30 mouse cellular contexts compared by ENCODE assay signal in genomic region chr11:75438804-75439203, GRCm38 (mm10). TPM values are rescaled to one million over a fixed set of nuclear protein-coding genes. Genes with fewer than 3 reads are reported as not detected.
DNase-seq lines count a peak whose midpoint lies in the region; ATAC-seq lines count a peak whose summit lies in the region.
"Had no signal": no experiment of that assay in that cellular context is flagged by ENCODE, and none has a peak within 500 bp of the region (broad histone marks: within the 10 kb centered on the region; RNA-seq: fewer than 3 reads in every experiment).

No protein-coding gene starts in this region.

- 0 out of 2 replicates have a peak, but pooled peaks have one; percentile 3 for ATAC-seq in liver, embryonic 15.5 days (ENCODE audit: insufficient read depth)
- ATAC-seq: forebrain, embryonic 13.5 days; inflammation-experienced regulatory T-cells, adult 6 months; midbrain, embryonic 15.5 days; Patski had no signal

- peak overlapping the region; percentile 35 for H3K9ac ChIP-seq in liver, embryonic 15.5 days
- H3K9ac ChIP-seq: embryonic facial prominence, embryonic 12.5 days; forebrain, embryonic 13.5 days; hindbrain, embryonic 14.5 days; limb, embryonic 13.5 days; lung, embryonic 15.5 days; midbrain, embryonic 15.5 days; neural tube, embryonic 13.5 days had no signal

- peak overlapping the region; percentile 10; the same call in 1 of the 2 replicates for H3K4me2 ChIP-seq in liver, embryonic 15.5 days
- H3K4me2 ChIP-seq: embryonic facial prominence, embryonic 12.5 days; forebrain, embryonic 13.5 days; hindbrain, embryonic 14.5 days; limb, embryonic 13.5 days; lung, embryonic 15.5 days; midbrain, embryonic 15.5 days; neural tube, embryonic 13.5 days had no signal

- 0 out of 2 replicates have a peak, but pooled peaks cover 4% of the 10 kb centered on the region for H3K9me3 ChIP-seq in liver, embryonic 15.5 days (replicated peaks)
- H3K9me3 ChIP-seq: lung, embryonic 15.5 days; midbrain, embryonic 15.5 days had no signal

- no peaks in the 10 kb centered on the region for H3K27me3 ChIP-seq in liver, embryonic 15.5 days
- H3K27me3 ChIP-seq: CH12.LX; embryonic facial prominence, embryonic 12.5 days; forebrain, embryonic 13.5 days; limb, embryonic 13.5 days; lung, embryonic 15.5 days; midbrain, embryonic 15.5 days; neural tube, embryonic 13.5 days; Patski had no signal

- WGBS in liver, embryonic 15.5 days (ENCODE audit: insufficient replicate concordance) = 73% methylated on average over 3 of the region's 3 CpGs

- H3K4me1 ChIP-seq in liver, embryonic 15.5 days (replicated peaks) = peaks cover 22% of the 10 kb centered on the region
- H3K4me1 ChIP-seq: embryonic facial prominence, embryonic 12.5 days; limb, embryonic 13.5 days; lung, embryonic 15.5 days; midbrain, embryonic 15.5 days; neural tube, embryonic 13.5 days had no signal

- H3K36me3 ChIP-seq in liver, embryonic 15.5 days (replicated peaks) = peaks cover 65% of the 10 kb centered on the region
- H3K36me3 ChIP-seq: lung, embryonic 15.5 days had no signal

- H3K4me3 ChIP-seq in liver, embryonic 15.5 days (replicated peaks) = peak overlapping the region; percentile 43
- H3K4me3 ChIP-seq: embryonic facial prominence, embryonic 12.5 days; forebrain, embryonic 13.5 days; limb, embryonic 13.5 days; lung, embryonic 15.5 days; megakaryocyte, embryonic 14.5 days; midbrain, embryonic 15.5 days; myocyte; neural tube, embryonic 13.5 days had no signal

- peak overlapping the region; percentile 74 for H3K27ac ChIP-seq in liver, embryonic 15.5 days (replicated peaks)
- H3K27ac ChIP-seq: embryonic facial prominence, embryonic 12.5 days; forebrain, embryonic 13.5 days; heart, embryonic 10.5 days; hindbrain, embryonic 14.5 days; limb, embryonic 13.5 days; lung, embryonic 15.5 days; midbrain, embryonic 15.5 days; neural tube, embryonic 13.5 days had no signal

- peak; percentile 45 for DNase-seq in kidney, adult 18-20 months
- DNase-seq in kidney, postnatal 14 days = no peak
- peak; percentile 81 for DNase-seq in kidney, adult 9 months
- peak; percentile 51 to 72 for DNase-seq in kidney, postnatal 25 days
- no peak for DNase-seq in cerebellum, adult 11-12 months
- no peak for DNase-seq in left cerebral cortex, adult 9 months (ENCODE audit: low spot score in 2 of 2)
- no peak for DNase-seq in frontal cortex, postnatal 14 days (ENCODE audit: low spot score in 2 of 2)
- DNase-seq: cerebellum, adult 11 months; cerebellum, postnatal 25 days; heart, postnatal 4 days; layer of hippocampus, postnatal 36 days; lung, postnatal 36 days; retina, postnatal 1 day; right cerebral cortex, postnatal 25 days had no signal

RNA-seq across cellular contexts. Expression of gene Serpinf2, which starts 0.6 kb away (rescaled TPM):
- 631 and 714 TPM in 2 replicates for polyA plus RNA-seq in liver, embryonic 15.5 days (2015; fragmentation: Nextera tagmentation; extraction: Ambion mirVana)
- polyA plus RNA-seq: forebrain, embryonic 13.5 days; hindbrain, embryonic 14.5 days; inflammation-experienced regulatory T-cells, adult 6 months; midbrain, embryonic 15.5 days; thymus, postnatal 0 days had no signal

RNA-seq across cellular contexts. Expression of gene Wdr81, which starts 15.7 kb away (rescaled TPM):
- polyA plus RNA-seq in liver, embryonic 15.5 days (2015; fragmentation: Nextera tagmentation; extraction: Ambion mirVana) = 21.0 and 26.2 TPM in 2 replicates

RNA-seq across cellular contexts. Expression of gene Serpinf1, which starts 16.3 kb away (rescaled TPM):
- polyA plus RNA-seq in liver, embryonic 15.5 days (2015; fragmentation: Nextera tagmentation; extraction: Ambion mirVana) = 265 and 279 TPM in 2 replicates
- polyA plus RNA-seq: G1E had no signal

RNA-seq across cellular contexts. Expression of gene Tlcd2, which starts 22.7 kb away (rescaled TPM):
- 18.8 and 19.9 TPM in 2 replicates for polyA plus RNA-seq in liver, embryonic 15.5 days (2015; fragmentation: Nextera tagmentation; extraction: Ambion mirVana)
- polyA plus RNA-seq: G1E had no signal

RNA-seq across cellular contexts. Expression of gene Prpf8, which starts 47.8 kb away (rescaled TPM):
- polyA plus RNA-seq in liver, embryonic 15.5 days (2015; fragmentation: Nextera tagmentation; extraction: Ambion mirVana) = 25.8 and 28.0 TPM in 2 replicates

Comparison
In these comparisons a context has a peak if more than half of its experiments do, and no peak if none do; other contexts are left out.
1. DNase-seq: peak in kidney, adult 18-20 months (single experiment), kidney, adult 9 months (single experiment) and kidney, postnatal 25 days (2 of 2); none in kidney, postnatal 14 days (single experiment), cerebellum, adult 11-12 months (single experiment), left cerebral cortex, adult 9 months (0 of 2) and frontal cortex, postnatal 14 days (0 of 2).